Mouse (Mus musculus): ENCODE data around the gene Popdc3. TPM values are rescaled to one million over a fixed set of nuclear protein-coding genes. Genes with fewer than 3 reads are reported as not detected.

Gene Popdc3
- polyA plus RNA-seq, 1 experiment = not detected

- no peak for TF ChIP-seq GATA1 (IDR thresholded peaks at IDR 0.05; ENCODE audit: low read length)
- no peak for TF ChIP-seq TAL1 (IDR thresholded peaks at IDR 0.05; ENCODE audit: low read length)
- H3K9me3 ChIP-seq (ENCODE audit: control insufficient read depth, low read length) = no peaks in the 10 kb centered on the region
- H3K4me3 ChIP-seq (replicated peaks) = no peak overlapping the region
- no peaks in the 10 kb centered on the region for H3K27me3 ChIP-seq (ENCODE audit: control insufficient read depth)
- no peaks in the 10 kb centered on the region for H3K36me3 ChIP-seq (ENCODE audit: control insufficient read depth)
- no peaks in the 10 kb centered on the region for H3K4me1 ChIP-seq (ENCODE audit: control insufficient read depth)
These were observed 7.6 kb downstream of the Popdc3 start for GRCm38 (mm10) chr10:45185457-45185856.

GRCm38 (mm10) chr10:45193330-45194310, 15.7 kb downstream of the Popdc3 start:
- Histone ChIP-seq H3K27me3 (ENCODE audit: control insufficient read depth) (no peaks in the 10 kb centered on the region), H3K4me3 (replicated peaks) (no peak overlapping the region), H3K4me1 (ENCODE audit: control insufficient read depth) (no peaks in the 10 kb centered on the region), H3K36me3 (ENCODE audit: control insufficient read depth) (no peaks in the 10 kb centered on the region), H3K9me3 (ENCODE audit: control insufficient read depth, low read length) (no peaks in the 10 kb centered on the region)
- no peak for TF ChIP-seq TAL1 (IDR thresholded peaks at IDR 0.05; ENCODE audit: low read length)
- no peak for TF ChIP-seq GATA1 (IDR thresholded peaks at IDR 0.05; ENCODE audit: low read length)

- TF ChIP-seq TAL1 (IDR thresholded peaks at IDR 0.05; ENCODE audit: low read length) = no peak
- TF ChIP-seq GATA1 (IDR thresholded peaks at IDR 0.05; ENCODE audit: low read length) = no peak
- no peak overlapping the region for H3K4me3 ChIP-seq (replicated peaks)
- no peaks in the 10 kb centered on the region for H3K9me3 ChIP-seq (ENCODE audit: control insufficient read depth, low read length)
These were observed 16.6 kb downstream of the Popdc3 start for GRCm38 (mm10) chr10:45194531-45194930.

GRCm38 (mm10) chr10:45204582-45204981, 26.7 kb downstream of the Popdc3 start:
- H3K9me3 ChIP-seq (ENCODE audit: control insufficient read depth, low read length) = no peaks in the 10 kb centered on the region
- H3K36me3 ChIP-seq (ENCODE audit: control insufficient read depth) = no peaks in the 10 kb centered on the region
- H3K4me1 ChIP-seq (ENCODE audit: control insufficient read depth) = no peaks in the 10 kb centered on the region
- TF ChIP-seq TAL1 (IDR thresholded peaks at IDR 0.05; ENCODE audit: low read length) (no peak), GATA1 (IDR thresholded peaks at IDR 0.05; ENCODE audit: low read length) (no peak)
- no peak overlapping the region for H3K4me3 ChIP-seq (replicated peaks)
- no peaks in the 10 kb centered on the region for H3K27me3 ChIP-seq (ENCODE audit: control insufficient read depth)

More at GRCm38 (mm10) chr10:45194531-45194930, 16.6 kb downstream of the Popdc3 start:
- no peaks in the 10 kb centered on the region for H3K36me3 ChIP-seq (ENCODE audit: control insufficient read depth)
- no peaks in the 10 kb centered on the region for H3K27me3 ChIP-seq (ENCODE audit: control insufficient read depth)
- H3K4me1 ChIP-seq (ENCODE audit: control insufficient read depth) = no peaks in the 10 kb centered on the region

GRCm38 (mm10) chr10:45210201-45210600, 32.3 kb downstream of the Popdc3 start:
- TF ChIP-seq TAL1 (IDR thresholded peaks at IDR 0.05; ENCODE audit: low read length) = no peak
- TF ChIP-seq GATA1 (IDR thresholded peaks at IDR 0.05; ENCODE audit: low read length) = no peak
- Histone ChIP-seq H3K9me3 (ENCODE audit: control insufficient read depth, low read length) (no peaks in the 10 kb centered on the region), H3K4me3 (replicated peaks) (no peak overlapping the region), H3K36me3 (ENCODE audit: control insufficient read depth) (no peaks in the 10 kb centered on the region), H3K27me3 (ENCODE audit: control insufficient read depth) (no peaks in the 10 kb centered on the region), H3K4me1 (ENCODE audit: control insufficient read depth) (no peaks in the 10 kb centered on the region)

GRCm38 (mm10) chr10:45216676-45217075, 38.8 kb downstream of the Popdc3 start:
- TF ChIP-seq TAL1 (IDR thresholded peaks at IDR 0.05; ENCODE audit: low read length) = no peak
- TF ChIP-seq GATA1 (IDR thresholded peaks at IDR 0.05; ENCODE audit: low read length) = no peak
- no peak overlapping the region for H3K4me3 ChIP-seq (replicated peaks)
- H3K4me1 ChIP-seq (ENCODE audit: control insufficient read depth) = no peaks in the 10 kb centered on the region
- no peaks in the 10 kb centered on the region for H3K27me3 ChIP-seq (ENCODE audit: control insufficient read depth)
- H3K36me3 ChIP-seq (ENCODE audit: control insufficient read depth) = no peaks in the 10 kb centered on the region
- no peaks in the 10 kb centered on the region for H3K9me3 ChIP-seq (ENCODE audit: control insufficient read depth, low read length)

- H3K4me3 ChIP-seq (replicated peaks) = no peak overlapping the region
- TF ChIP-seq TAL1 (IDR thresholded peaks at IDR 0.05; ENCODE audit: low read length) (no peak), GATA1 (IDR thresholded peaks at IDR 0.05; ENCODE audit: low read length) (no peak)
- no peaks in the 10 kb centered on the region for H3K4me1 ChIP-seq (ENCODE audit: control insufficient read depth)
These were observed 52.1 kb downstream of the Popdc3 start for GRCm38 (mm10) chr10:45229954-45230353.

GRCm38 (mm10) chr10:45233351-45233750, 55.5 kb downstream of the Popdc3 start:
- Histone ChIP-seq H3K4me1 (ENCODE audit: control insufficient read depth) (no peaks in the 10 kb centered on the region), H3K36me3 (ENCODE audit: control insufficient read depth) (no peaks in the 10 kb centered on the region), H3K4me3 (replicated peaks) (no peak overlapping the region), H3K9me3 (ENCODE audit: control insufficient read depth, low read length) (no peaks in the 10 kb centered on the region), H3K27me3 (ENCODE audit: control insufficient read depth) (no peaks in the 10 kb centered on the region)
- TF ChIP-seq TAL1 (IDR thresholded peaks at IDR 0.05; ENCODE audit: low read length) = no peak
- TF ChIP-seq GATA1 (IDR thresholded peaks at IDR 0.05; ENCODE audit: low read length) = no peak

More at GRCm38 (mm10) chr10:45229954-45230353, 52.1 kb downstream of the Popdc3 start:
- H3K9me3 ChIP-seq (ENCODE audit: control insufficient read depth, low read length) = no peaks in the 10 kb centered on the region
- H3K27me3 ChIP-seq (ENCODE audit: control insufficient read depth) = no peaks in the 10 kb centered on the region
- no peaks in the 10 kb centered on the region for H3K36me3 ChIP-seq (ENCODE audit: control insufficient read depth)

GRCm38 (mm10) chr10:45236304-45236703, 58.4 kb downstream of the Popdc3 start:
- no peaks in the 10 kb centered on the region for H3K4me1 ChIP-seq (ENCODE audit: control insufficient read depth)
- H3K9me3 ChIP-seq (ENCODE audit: control insufficient read depth, low read length) = no peaks in the 10 kb centered on the region
- H3K36me3 ChIP-seq (ENCODE audit: control insufficient read depth) = no peaks in the 10 kb centered on the region
- no peak for TF ChIP-seq TAL1 (IDR thresholded peaks at IDR 0.05; ENCODE audit: low read length)
- no peak for TF ChIP-seq GATA1 (IDR thresholded peaks at IDR 0.05; ENCODE audit: low read length)
- H3K4me3 ChIP-seq (replicated peaks) = no peak overlapping the region
- H3K27me3 ChIP-seq (ENCODE audit: control insufficient read depth) = no peaks in the 10 kb centered on the region

Data from erythroblast, embryonic 14.5 days (primary cell).